Mouse (Mus musculus) cerebellum, adult 2 months (tissue): ENCODE data around the gene Ccser2.

Experiments
- CTCF ChIP-seq: fragments of 200-500 bp; IDR thresholded peaks from 2 replicates; pipeline ENCODE4 v1.5.1; 2011; ENCODE audit warnings: low read depth, mild to moderate bottlenecking, control low read depth, low read length, moderate library complexity, borderline replicate concordance; ENCODE audit not compliant: insufficient read depth
- POLR2A ChIP-seq: fragments of 200-500 bp; IDR thresholded peaks from 2 replicates; pipeline ENCODE4 v1.6.1; 2011; ENCODE audit warnings: low read length, control low read depth, borderline replicate concordance; ENCODE audit not compliant: insufficient read depth

- TF ChIP-seq CTCF (no peak), POLR2A (no peak)
Observed at GRCm38 (mm10) chr14:36985693-36986092, 17.1 kb upstream of the Ccser2 start.
